Mouse (Mus musculus): ENCODE data around the gene Hgd. TPM values are rescaled to one million over a fixed set of nuclear protein-coding genes. Genes with fewer than 3 reads are reported as not detected.

Hgd gene
- total RNA-seq (2018; cell fraction: chromatin; rRNA removed) = under 1 TPM in 2 of 26 experiments, not detected in 24; 0.82 to 0.92 TPM
- total RNA-seq (2018; cell fraction: cytosol; rRNA removed) = under 1 TPM in 1 of 26 experiments, not detected in 25; 0.07 TPM
- total RNA-seq (2018; cell fraction: nucleus; rRNA removed) = 1 to 10 TPM in 1 of 26 experiments, under 1 TPM in 1, not detected in 24; 0.44 to 1.4 TPM
- polyA plus RNA-seq (2018) = not detected in 3 replicates

GRCm38 (mm10) chr16:37579994-37580393 is at the start of gene Hgd:
TSS of gene Hgd (plus strand) at chr16:37580153.
- H3K27ac ChIP-seq = no peak within 1 kb of the TSS
- no peak within 1 kb of the TSS for H3K4me3 ChIP-seq (ENCODE audit: inconsistent target)
- no peaks in the 10 kb centered on the region for H3K79me2 ChIP-seq (ENCODE audit: inconsistent target)
- no peaks in the 10 kb centered on the region for H3K36me3 ChIP-seq (ENCODE audit: inconsistent target)
- WGBS (ENCODE audit: missing documents) = 60% methylated on average over 4 of the region's 4 CpGs

- Histone ChIP-seq H3K4me3 (ENCODE audit: inconsistent target) (no peak overlapping the region), H3K27ac (no peak overlapping the region), H3K36me3 (ENCODE audit: inconsistent target) (0 out of 2 replicates have a peak, but pooled peaks cover 7% of the 10 kb centered on the region), H3K79me2 (ENCODE audit: inconsistent target) (peaks cover 51% of the 10 kb centered on the region; the same call in 1 of the 2 replicates)
- WGBS (ENCODE audit: missing documents) = 94% methylated on average over 6 of the region's 6 CpGs
Measured at GRCm38 (mm10) chr16:37530170-37530569, 49.8 kb upstream of the Hgd start.

- Histone ChIP-seq H3K36me3 (ENCODE audit: inconsistent target) (0 out of 2 replicates have a peak, but pooled peaks cover 7% of the 10 kb centered on the region), H3K27ac (no peak overlapping the region), H3K4me3 (ENCODE audit: inconsistent target) (no peak overlapping the region), H3K79me2 (ENCODE audit: inconsistent target) (peaks cover 42% of the 10 kb centered on the region; the same call in 1 of the 2 replicates)
- 58% methylated on average over 1 of the region's 1 CpGs for WGBS (ENCODE audit: missing documents)
Measured at GRCm38 (mm10) chr16:37532046-37532445, 47.9 kb upstream of the Hgd start.

GRCm38 (mm10) chr16:37533369-37534068 is 46.4 kb upstream of the Hgd start:
- 0 out of 2 replicates have a peak, but pooled peaks cover 7% of the 10 kb centered on the region for H3K36me3 ChIP-seq (ENCODE audit: inconsistent target)
- peaks cover 44% of the 10 kb centered on the region; the same call in 1 of the 2 replicates for H3K79me2 ChIP-seq (ENCODE audit: inconsistent target)
- H3K27ac ChIP-seq = no peak overlapping the region
- WGBS (ENCODE audit: missing documents) = 70% methylated on average over 8 of the region's 8 CpGs
- no peak overlapping the region for H3K4me3 ChIP-seq (ENCODE audit: inconsistent target)

GRCm38 (mm10) chr16:37539240-37539610 is 40.7 kb upstream of the Hgd start:
- under 1% methylated on average over 18 of the region's 22 CpGs for WGBS (ENCODE audit: missing documents)
- 0 out of 2 replicates have a peak, but pooled peaks cover 12% of the 10 kb centered on the region for H3K36me3 ChIP-seq (ENCODE audit: inconsistent target)

GRCm38 (mm10) chr16:37539611-37540580 is 40.1 kb upstream of the Hgd start, which contains the start of the genes Gtf2e1 and Rabl3:
TSS of gene Gtf2e1 (minus strand) at chr16:37539789.
TSS of gene Rabl3 (plus strand) at chr16:37539885.
- peaks cover 16% of the 10 kb centered on the region for H3K79me2 ChIP-seq (ENCODE audit: inconsistent target)
- 3% methylated on average over 41 of the region's 41 CpGs for WGBS (ENCODE audit: missing documents)
- H3K4me3 ChIP-seq (ENCODE audit: inconsistent target) = peak within 1 kb of the TSS; percentile 81
- 0 out of 2 replicates have a peak, but pooled peaks cover 6% of the 10 kb centered on the region for H3K36me3 ChIP-seq (ENCODE audit: inconsistent target)
- H3K27ac ChIP-seq = peak within 1 kb of the TSS; percentile 95

More at GRCm38 (mm10) chr16:37539240-37539610, 40.7 kb upstream of the Hgd start:
- Histone ChIP-seq H3K79me2 (ENCODE audit: inconsistent target) (peaks cover 16% of the 10 kb centered on the region), H3K4me3 (ENCODE audit: inconsistent target) (peak overlapping the region; percentile 81), H3K27ac (peak overlapping the region; percentile 95)

- Histone ChIP-seq H3K36me3 (ENCODE audit: inconsistent target) (0 out of 2 replicates have a peak, but pooled peaks cover 5% of the 10 kb centered on the region), H3K79me2 (ENCODE audit: inconsistent target) (peaks cover 16% of the 10 kb centered on the region), H3K27ac (no peak overlapping the region), H3K4me3 (ENCODE audit: inconsistent target) (peak overlapping the region; percentile 81; the same call in 1 of the 2 replicates)
- WGBS (ENCODE audit: missing documents) = 90% methylated on average over 6 of the region's 6 CpGs
Measured at GRCm38 (mm10) chr16:37540776-37541175, 39.2 kb upstream of the Hgd start.

- 95% methylated on average over 5 of the region's 5 CpGs for WGBS (ENCODE audit: missing documents)
- Histone ChIP-seq H3K36me3 (ENCODE audit: inconsistent target) (0 out of 2 replicates have a peak, but pooled peaks cover 5% of the 10 kb centered on the region), H3K79me2 (ENCODE audit: inconsistent target) (no peaks in the 10 kb centered on the region), H3K27ac (no peak overlapping the region), H3K4me3 (ENCODE audit: inconsistent target) (no peak overlapping the region)
Measured at GRCm38 (mm10) chr16:37546312-37546711, 33.6 kb upstream of the Hgd start.

GRCm38 (mm10) chr16:37550266-37550665 is 29.7 kb upstream of the Hgd start:
- Histone ChIP-seq H3K27ac (no peak overlapping the region), H3K4me3 (ENCODE audit: inconsistent target) (no peak overlapping the region), H3K79me2 (ENCODE audit: inconsistent target) (no peaks in the 10 kb centered on the region), H3K36me3 (ENCODE audit: inconsistent target) (no peaks in the 10 kb centered on the region)
- 91% methylated on average over 3 of the region's 3 CpGs for WGBS (ENCODE audit: missing documents)

GRCm38 (mm10) chr16:37550981-37551380 is 29.0 kb upstream of the Hgd start:
- H3K79me2 ChIP-seq (ENCODE audit: inconsistent target) = no peaks in the 10 kb centered on the region
- H3K27ac ChIP-seq = no peak overlapping the region
- no peaks in the 10 kb centered on the region for H3K36me3 ChIP-seq (ENCODE audit: inconsistent target)
- WGBS (ENCODE audit: missing documents) = 89% methylated on average over 2 of the region's 2 CpGs
- H3K4me3 ChIP-seq (ENCODE audit: inconsistent target) = no peak overlapping the region

GRCm38 (mm10) chr16:37552824-37553223 is 27.1 kb upstream of the Hgd start:
- Histone ChIP-seq H3K4me3 (ENCODE audit: inconsistent target) (no peak overlapping the region), H3K79me2 (ENCODE audit: inconsistent target) (no peaks in the 10 kb centered on the region), H3K36me3 (ENCODE audit: inconsistent target) (peaks cover 7% of the 10 kb centered on the region; the same call in 1 of the 2 replicates), H3K27ac (no peak overlapping the region)
- 95% methylated on average over 3 of the region's 3 CpGs for WGBS (ENCODE audit: missing documents)

GRCm38 (mm10) chr16:37562414-37562813 is 17.5 kb upstream of the Hgd start:
- no peaks in the 10 kb centered on the region for H3K79me2 ChIP-seq (ENCODE audit: inconsistent target)
- no peak overlapping the region for H3K4me3 ChIP-seq (ENCODE audit: inconsistent target)
- no peak overlapping the region for H3K27ac ChIP-seq
- 95% methylated on average over 6 of the region's 6 CpGs for WGBS (ENCODE audit: missing documents)
- peaks cover 5% of the 10 kb centered on the region; the same call in 1 of the 2 replicates for H3K36me3 ChIP-seq (ENCODE audit: inconsistent target)

- Histone ChIP-seq H3K79me2 (ENCODE audit: inconsistent target) (no peaks in the 10 kb centered on the region), H3K27ac (no peak overlapping the region), H3K4me3 (ENCODE audit: inconsistent target) (no peak overlapping the region), H3K36me3 (ENCODE audit: inconsistent target) (no peaks in the 10 kb centered on the region)
- WGBS (ENCODE audit: missing documents) = 97% methylated on average over 5 of the region's 5 CpGs
Measured at GRCm38 (mm10) chr16:37562961-37563360, 17.0 kb upstream of the Hgd start.

GRCm38 (mm10) chr16:37565117-37565516 is 14.8 kb upstream of the Hgd start:
- no peaks in the 10 kb centered on the region for H3K79me2 ChIP-seq (ENCODE audit: inconsistent target)
- WGBS (ENCODE audit: missing documents) = 100% methylated on average over 1 of the region's 1 CpGs
- H3K27ac ChIP-seq = no peak overlapping the region
- no peaks in the 10 kb centered on the region for H3K36me3 ChIP-seq (ENCODE audit: inconsistent target)
- H3K4me3 ChIP-seq (ENCODE audit: inconsistent target) = no peak overlapping the region

Data from macrophage (primary cell).